Mouse (Mus musculus) frontal cortex, postnatal 25 days (tissue): Measurements from ENCODE around the gene Prmt3.

Source experiments
- DNase-seq, 2 experiments: peaks; one replicate each; pipeline ENCODE4 v3.0.0; 2022; ENCODE audit warnings: low spot score in 2 of 2

Prmt3 gene

DNA sequence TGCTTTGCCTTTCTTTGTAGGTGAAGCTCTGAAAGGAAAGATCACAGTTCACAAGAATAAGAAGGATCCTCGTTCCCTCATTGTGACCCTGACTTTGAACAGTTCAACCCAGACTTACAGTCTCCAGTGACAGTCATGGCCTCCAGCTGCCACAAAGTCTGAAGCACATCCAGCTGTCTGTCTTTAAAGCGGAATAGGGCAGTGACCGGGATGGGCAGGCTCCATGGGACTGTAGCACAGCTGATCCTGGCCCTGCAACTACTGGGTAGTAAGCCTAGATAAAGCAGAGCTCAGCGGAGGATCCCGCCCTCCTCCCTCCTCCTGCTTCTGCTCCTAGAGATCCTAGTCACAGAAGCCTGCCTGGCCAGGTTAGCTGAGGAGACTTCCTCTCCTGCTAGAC is 79.2 kb downstream of the Prmt3 start:
- no peak for DNase-seq

DNA sequence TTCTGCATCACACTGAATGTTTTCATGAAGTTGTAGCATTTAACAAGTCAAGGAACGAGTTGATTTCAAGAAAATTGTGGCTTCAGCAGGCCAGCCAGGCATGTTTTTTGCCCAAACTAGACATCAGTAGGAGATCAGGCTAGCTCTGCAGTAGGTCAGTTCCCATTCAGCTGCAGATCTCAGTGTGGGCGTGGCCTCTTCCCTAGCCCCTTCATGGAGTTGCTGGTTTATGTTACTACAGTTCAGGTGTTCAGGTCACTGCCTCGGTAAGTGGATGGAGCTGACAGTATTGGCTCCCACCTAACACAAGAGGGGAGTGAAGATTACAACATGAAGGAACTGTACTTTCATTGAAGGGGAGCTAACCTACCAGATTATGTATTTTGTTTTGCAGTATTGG is 80.1 kb downstream of the Prmt3 start:
- DNase-seq: no peak

GRCm38 (mm10) chr7:49859820-49860219 is 81.7 kb downstream of the Prmt3 start:
- DNase-seq: no peak

DNA sequence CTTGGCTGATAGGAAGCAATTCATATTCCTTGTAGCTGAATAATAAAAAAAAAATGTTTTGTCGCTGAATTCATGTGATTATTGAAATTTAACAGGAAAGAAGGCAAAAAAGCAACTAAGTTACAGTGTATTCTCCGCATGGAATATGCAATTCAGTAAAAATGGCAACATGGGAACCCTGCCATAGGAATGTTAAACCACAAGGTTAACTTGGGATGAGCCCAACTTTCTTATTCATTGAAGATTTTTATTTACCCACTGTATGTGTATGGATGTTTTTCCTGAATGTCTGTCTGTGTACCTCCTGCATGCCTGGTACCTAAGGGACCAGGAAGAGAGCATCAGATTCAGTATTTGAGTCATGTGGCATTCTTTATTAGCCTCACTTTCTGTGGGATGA is 83.0 kb downstream of the Prmt3 start:
- DNase-seq: no peak

DNA sequence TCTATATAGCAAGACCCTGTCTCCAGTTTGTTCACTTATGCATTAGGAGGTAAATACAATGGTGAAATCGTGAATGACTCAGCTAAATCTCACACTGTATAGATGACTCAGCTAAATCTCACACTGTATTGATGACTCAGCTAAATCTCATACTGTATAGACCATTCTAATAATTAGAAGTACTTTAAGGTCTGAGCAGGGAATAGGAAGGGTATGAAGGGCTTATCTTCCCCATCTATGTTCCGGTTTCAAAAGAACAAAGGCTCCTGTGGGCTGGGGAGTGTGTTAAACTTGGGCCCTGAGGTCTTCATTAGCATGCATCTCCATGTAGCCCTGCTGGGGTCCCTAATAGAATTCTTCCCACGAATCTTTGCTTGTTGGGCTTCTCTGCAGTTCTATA is 85.6 kb downstream of the Prmt3 start:
- DNase-seq: no peak

DNA sequence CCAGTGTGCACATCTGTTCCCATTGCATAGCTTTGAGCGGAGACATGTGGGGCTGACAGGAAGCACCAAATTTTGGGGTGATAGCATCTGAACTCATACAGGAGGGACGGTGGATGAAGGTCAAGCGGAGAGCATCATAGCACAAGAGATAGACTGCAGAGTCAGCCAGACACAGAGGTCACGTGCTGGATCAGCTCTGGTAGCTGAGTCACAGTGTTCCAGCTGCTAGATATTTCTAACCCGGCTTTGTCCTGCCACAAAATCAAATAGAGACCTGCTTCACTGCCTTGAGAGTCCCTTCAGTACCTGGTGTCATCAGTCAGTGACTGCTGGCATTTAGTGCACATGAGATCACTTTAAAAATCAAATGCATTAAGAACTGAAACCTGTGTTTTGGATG is 91.5 kb downstream of the Prmt3 start:
- no peak for DNase-seq

DNA sequence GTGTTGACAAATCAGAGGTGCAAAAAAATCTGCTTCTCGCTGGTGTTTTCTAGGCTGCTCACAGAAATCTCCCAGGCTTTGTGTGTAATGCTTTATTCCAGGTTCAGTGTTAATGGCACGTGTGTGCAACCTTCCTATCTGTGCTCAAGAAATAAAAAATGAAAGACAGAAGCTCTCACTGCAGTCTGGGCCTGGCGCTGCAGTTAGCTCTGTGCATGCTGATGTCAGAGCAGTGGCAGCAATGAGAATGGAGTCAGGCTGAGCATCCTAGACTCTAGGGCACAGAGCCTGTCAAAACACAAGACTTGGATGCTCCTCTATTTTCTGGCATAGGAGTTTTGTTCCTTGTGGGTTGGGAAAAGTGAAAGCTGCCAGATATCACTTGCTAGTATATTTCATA is 92.1 kb downstream of the Prmt3 start:
- no peak for DNase-seq

DNA sequence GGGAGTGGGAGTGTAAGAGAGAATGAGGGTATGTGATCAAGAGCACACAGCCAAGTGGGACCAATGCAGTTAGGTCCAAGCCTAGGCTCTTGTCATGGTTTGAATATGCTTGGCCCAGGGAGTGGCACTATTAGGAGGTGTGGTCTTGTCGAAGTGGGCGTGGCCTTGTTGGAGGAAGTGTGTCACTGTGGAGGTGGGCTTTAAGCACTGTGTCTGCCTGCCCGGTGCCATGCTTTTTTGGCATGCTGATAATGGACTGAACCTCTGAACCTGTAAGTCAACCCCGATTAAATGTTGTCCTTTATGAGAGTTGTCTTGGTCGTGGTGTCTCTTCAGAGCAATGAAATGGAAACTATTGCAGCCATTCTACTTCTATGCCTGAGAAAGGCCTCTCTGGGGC is 99.2 kb downstream of the Prmt3 start:
- DNase-seq: no peak

GRCm38 (mm10) chr7:49879051-49879450 is 100.9 kb downstream of the Prmt3 start:
- DNase-seq: no peak

DNA sequence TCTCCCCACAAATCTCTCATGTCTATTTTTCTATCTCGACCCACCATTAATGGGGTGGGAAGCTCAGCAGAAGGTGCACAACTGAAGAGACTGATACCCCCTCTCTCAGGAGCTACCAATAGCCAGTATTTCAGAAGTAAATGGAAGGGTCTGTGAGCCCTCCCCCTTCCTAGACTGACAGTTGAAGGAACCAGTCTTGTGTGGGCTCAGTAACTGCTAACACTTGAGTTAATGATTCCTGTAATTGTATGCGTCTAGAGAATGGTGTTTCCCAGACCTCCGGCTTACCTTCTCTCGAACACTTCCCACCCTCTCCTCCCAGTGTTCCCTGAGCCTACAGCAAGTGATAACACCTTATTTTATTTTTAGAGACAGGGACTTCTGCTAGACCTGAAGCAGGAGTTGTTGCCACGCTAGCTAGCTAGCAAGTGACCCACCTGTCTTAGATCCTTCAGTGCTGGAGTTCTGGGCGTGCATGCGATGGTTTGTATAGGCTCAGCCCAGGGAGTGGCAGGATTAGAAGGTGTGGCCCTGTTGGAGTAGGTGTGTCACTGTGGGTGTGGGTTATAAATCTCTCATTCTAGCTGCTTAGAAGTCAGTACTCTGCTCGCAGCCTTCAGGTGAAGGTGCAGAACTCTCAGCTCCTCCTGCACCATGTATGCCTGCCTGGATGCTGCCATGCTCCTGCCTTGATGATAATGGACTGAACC is 102.0 kb downstream of the Prmt3 start:
- DNase-seq: no peak

DNA sequence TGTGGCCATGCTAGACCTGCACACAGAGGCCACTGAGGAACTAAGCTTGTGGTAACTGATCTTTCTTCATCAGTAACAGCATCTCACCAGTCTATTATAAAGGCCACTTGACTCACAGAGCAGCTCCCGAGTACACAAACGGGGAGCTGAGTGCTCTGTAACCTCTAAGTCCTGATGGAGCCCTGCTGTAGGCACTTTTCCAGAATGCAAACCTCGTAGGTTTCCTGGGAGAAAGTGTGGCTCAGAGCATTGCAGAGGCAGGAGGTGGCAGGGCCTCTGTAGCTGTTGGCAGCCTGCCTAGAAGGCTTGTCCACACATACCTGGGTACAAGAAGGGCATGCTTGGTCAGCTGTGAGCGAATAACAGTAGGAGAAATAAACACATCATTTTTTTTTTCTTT is 104.1 kb downstream of the Prmt3 start:
- DNase-seq: no peak

DNA sequence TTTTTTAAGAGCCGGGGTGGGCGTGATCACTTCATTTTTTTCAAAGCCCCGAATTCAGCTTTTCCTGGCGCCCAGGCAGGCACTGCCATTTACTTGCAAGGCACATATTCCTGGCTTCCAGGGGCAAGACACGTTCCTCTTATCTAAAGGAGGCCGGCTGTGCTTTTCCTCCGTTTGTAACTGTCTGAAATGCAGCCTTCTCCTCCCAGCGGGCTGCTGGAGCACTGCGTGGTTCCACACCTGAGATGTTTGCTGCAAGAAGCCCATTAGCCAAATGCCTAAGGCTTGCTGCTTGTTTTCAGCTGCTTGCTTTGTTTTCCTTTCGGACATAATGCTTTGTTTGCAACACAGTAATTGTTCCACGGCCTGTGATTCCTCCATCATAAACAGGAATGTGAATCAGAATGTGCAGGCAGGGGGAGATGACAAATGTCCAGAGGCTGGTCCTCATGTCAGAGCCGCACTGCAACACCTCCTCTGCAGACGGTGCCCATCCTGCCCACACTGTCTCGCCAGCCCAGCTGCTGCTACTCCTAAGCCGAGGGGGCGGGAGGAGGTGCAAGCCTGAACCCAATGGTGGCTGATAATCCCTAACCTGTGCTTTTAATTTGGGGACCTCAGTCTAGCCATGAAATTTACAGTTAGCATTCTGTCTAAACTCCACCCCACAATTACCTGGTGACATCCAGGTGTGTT is 104.7 kb downstream of the Prmt3 start:
- peak in 1 of 2 experiments; percentile 9 for DNase-seq

- no peak for DNase-seq
Measured at GRCm38 (mm10) chr7:49887776-49888390, 109.7 kb downstream of the Prmt3 start.

DNA sequence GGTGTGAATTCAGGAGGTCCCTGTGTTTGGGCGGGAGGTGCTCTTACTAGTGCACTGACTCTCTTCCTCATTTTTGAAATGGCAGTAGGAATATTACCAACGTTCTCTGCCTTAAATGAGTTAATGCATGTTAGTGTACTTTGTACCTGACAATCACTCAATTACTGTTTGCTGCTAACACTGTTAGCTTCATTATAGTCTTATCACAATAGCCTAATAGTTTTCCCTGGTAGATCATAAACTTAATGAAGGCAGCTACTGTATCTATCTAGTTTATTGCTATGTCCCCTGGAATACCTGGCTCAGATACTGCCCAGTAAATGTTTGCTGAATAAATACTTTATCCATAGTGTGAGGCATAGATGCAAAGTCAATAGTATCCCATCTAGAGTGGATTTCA is 116.6 kb downstream of the Prmt3 start:
- no peak for DNase-seq

GRCm38 (mm10) chr7:49895296-49895695 is 117.2 kb downstream of the Prmt3 start:
- no peak for DNase-seq

DNA sequence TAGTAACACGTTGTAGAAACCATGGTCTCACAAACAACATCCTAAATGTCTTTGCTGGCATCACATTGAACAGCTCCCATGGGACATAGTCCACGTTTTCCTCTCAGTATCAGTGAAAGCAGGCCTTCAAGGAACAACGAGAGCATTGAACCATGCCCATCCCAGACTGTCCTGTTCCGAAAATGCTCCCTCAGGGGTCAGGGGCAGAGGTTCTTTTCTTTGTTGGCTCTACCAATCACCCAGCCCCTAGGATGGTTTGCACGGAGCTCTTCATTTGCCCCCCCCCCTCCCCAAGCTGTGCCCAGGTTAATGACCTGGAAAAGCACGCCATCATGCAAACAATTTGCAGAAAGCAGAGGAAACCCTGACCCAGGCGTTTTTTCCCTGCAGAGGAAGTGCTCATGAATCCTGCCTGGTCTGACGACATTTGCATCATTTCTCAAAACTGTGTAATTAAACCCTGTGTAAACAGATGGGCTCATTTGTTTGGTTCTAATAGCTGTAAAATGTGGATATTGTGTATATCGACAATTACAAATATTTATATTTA is 123.9 kb downstream of the Prmt3 start:
- DNase-seq: no peak

GRCm38 (mm10) chr7:49907191-49908171 is 129.3 kb downstream of the Prmt3 start:
- DNase-seq: no peak
